8 mouse cellular contexts compared by ENCODE assay signal in the genomic region with DNA sequence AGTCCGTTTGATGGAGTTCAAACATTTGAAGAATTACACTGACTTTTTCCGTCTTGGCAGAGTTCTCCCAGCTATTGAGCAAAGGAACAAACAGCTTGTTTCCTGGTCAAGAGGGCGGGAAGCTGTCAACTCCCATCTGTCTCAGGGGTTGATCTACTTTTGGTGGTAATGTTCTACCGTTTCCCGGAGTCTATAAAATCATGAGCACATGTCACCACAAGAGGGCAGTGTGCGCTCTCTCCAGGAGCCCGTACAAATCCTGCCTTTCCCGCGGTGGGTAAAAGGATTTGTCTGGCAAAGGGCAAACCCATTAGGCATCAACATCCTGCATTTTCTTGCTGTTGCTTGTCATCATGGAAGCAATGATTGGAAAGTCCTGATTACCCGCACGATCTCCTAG.
DNase-seq lines count a peak whose midpoint lies in the region; ATAC-seq and TF ChIP-seq lines count a peak whose summit lies in the region.

No protein-coding gene starts in this region.

- TF ChIP-seq RAD21 in MEL (IDR thresholded peaks at IDR 0.05; ENCODE audit: low read depth, low read length) = peak; percentile 1; the same call in 1 of the 2 replicates

- H3K36me3 ChIP-seq in MEL (ENCODE audit: control insufficient read depth in 1 of 2, insufficient read depth in 2 of 2, low read length in 2 of 2) = no peaks in the 10 kb centered on the region
- no peaks in the 10 kb centered on the region for H3K36me3 ChIP-seq in forebrain, embryonic 15.5 days

- H3K4me1 ChIP-seq in MEL (ENCODE audit: control insufficient read depth in 1 of 2, insufficient read depth in 2 of 2, low read length in 2 of 2) = no peaks in the 10 kb centered on the region
- peaks cover 12% of the 10 kb centered on the region for H3K4me1 ChIP-seq in forebrain, embryonic 15.5 days

- intact Hi-C loops in heart, postnatal 10 days (cut with DNase I) = loop anchor here (1.0 to 5.0 kb wide), 5 partner anchors 47 to 1040 kb away; a partner anchor contains a TSS

- no peak overlapping the region for H3K4me2 ChIP-seq in forebrain, embryonic 15.5 days (replicated peaks)

- peak in 2 of 3 experiments; percentile 25 to 37; a peak in 5 of 6 replicates for TF ChIP-seq CTCF in MEL (IDR thresholded peaks at IDR 0.05 in 2 of 3, conservative IDR thresholded peaks at IDR 0.05 in 1 of 3; ENCODE audit: control insufficient read depth in 1 of 3, insufficient read depth in 1 of 3, low read depth in 2 of 3, low read length in 3 of 3, poor library complexity in 1 of 3, severe bottlenecking in 1 of 3)

- no peak overlapping the region for H3K4me3 ChIP-seq in MEL (ENCODE audit: control insufficient read depth in 1 of 2, insufficient read depth in 1 of 2, low read depth in 2 of 2, low read length in 2 of 2)
- H3K4me3 ChIP-seq in forebrain, embryonic 15.5 days = no peak overlapping the region

- peak; percentile 7 for DNase-seq in MEL (ENCODE audit: low read depth, low spot score)
- peak; percentile 81 to 87 for DNase-seq in heart, postnatal 10 days
- peak; percentile 60 for DNase-seq in large intestine, adult 2 months (ENCODE audit: low read depth, low spot score)
- peak; percentile 61 to 76 for DNase-seq in lung, adult 18-20 months
- peak; percentile 79 for DNase-seq in ovary, postnatal 14 days (ENCODE audit: low spot score)
- DNase-seq in thymus, postnatal 4 days = peak; percentile 80

- no peaks in the 10 kb centered on the region for H3K9me3 ChIP-seq in MEL (replicated peaks; ENCODE audit: insufficient read depth, low read length)
- no peaks in the 10 kb centered on the region for H3K9me3 ChIP-seq in forebrain, embryonic 15.5 days

- no peaks in the 10 kb centered on the region for H3K79me2 ChIP-seq in MEL (ENCODE audit: control insufficient read depth, insufficient read depth, low read length, poor library complexity)

- no peak for TF ChIP-seq POLR2A in MEL (IDR thresholded peaks at IDR 0.05; ENCODE audit: control insufficient read depth in 1 of 2, insufficient read depth in 1 of 2, low read depth in 1 of 2, low read length in 2 of 2, poor library complexity in 1 of 2)

- 9% methylated on average over 11 of the region's 11 CpGs for WGBS in forebrain, embryonic 15.5 days
- WGBS in large intestine, adult 2 months = 2% methylated on average over 11 of the region's 11 CpGs

- H3K9ac ChIP-seq in MEL (ENCODE audit: control insufficient read depth, low read depth, low read length, poor library complexity, severe bottlenecking) = no peak overlapping the region
- no peak overlapping the region for H3K9ac ChIP-seq in forebrain, embryonic 15.5 days (replicated peaks)

- H3K27me3 ChIP-seq in MEL (ENCODE audit: control insufficient read depth in 1 of 2, insufficient read depth in 2 of 2, low read length in 2 of 2) = no peaks in the 10 kb centered on the region
- H3K27me3 ChIP-seq in forebrain, embryonic 15.5 days = no peaks in the 10 kb centered on the region

- no peak for TF ChIP-seq EP300 in MEL (IDR thresholded peaks at IDR 0.05; ENCODE audit: low read depth in 1 of 2, low read length in 2 of 2)

- no peak overlapping the region for H3K27ac ChIP-seq in MEL (ENCODE audit: control insufficient read depth, low read depth, low read length)
- H3K27ac ChIP-seq in forebrain, embryonic 15.5 days (replicated peaks) = no peak overlapping the region

- ATAC-seq in cerebellum, adult (ENCODE audit: insufficient number of reproducible peaks, low FRiP score, low TSS enrichment) = 0 out of 2 replicates have a peak, but pooled peaks have one; percentile 40
- ATAC-seq in forebrain, embryonic 15.5 days (replicated peaks) = peak; percentile 35; the same call in 1 of the 2 replicates

TF ChIP-seq in MEL, 35 proteins besides CTCF, POLR2A, EP300 and RAD21:
- TF ChIP-seq MAFK (IDR thresholded peaks at IDR 0.05; ENCODE audit: borderline replicate concordance, low read depth, low read length) (no peak), ZKSCAN1 (IDR thresholded peaks at IDR 0.05; ENCODE audit: low read depth, low read length) (no peak), SMC3 (IDR thresholded peaks at IDR 0.05; ENCODE audit: low read depth, low read length) (0 out of 2 replicates have a peak, but pooled peaks have one; percentile 4), POLR2AphosphoS5 (IDR thresholded peaks at IDR 0.05; ENCODE audit: borderline replicate concordance, low read depth, low read length) (no peak), HCFC1 (IDR thresholded peaks at IDR 0.05; ENCODE audit: low read depth, low read length) (no peak), MAX (IDR thresholded peaks at IDR 0.05; ENCODE audit: low read length) (no peak)
TF ChIP-seq in MEL: peak in this region for 1.

Comparison
In these comparisons a context has a peak if more than half of its experiments do, and no peak if none do; other contexts are left out.
1. DNase-seq: peak in every context shown above with its lines; median percentile 84 in heart, postnatal 10 days; 80 in thymus, postnatal 4 days; 79 in ovary, postnatal 14 days; 68 in lung, adult 18-20 months; 60 in large intestine, adult 2 months; 7 in MEL.